Mouse (Mus musculus) embryonic stem cell, embryonic (primary cell): ENCODE results near the gene Adgrl1.

ENCODE experiments used
- CTCF ChIA-PET, 4 experiments: fragments of 300-600 bp in 2 of 4; fragments of 350-600 bp in 2 of 4; sonication (Branson Sonifier 250); formaldehyde crosslinking; loops; one replicate each; lab custom pipeline; 2022; ENCODE audit warnings: inconsistent platforms in 2 of 4; lab: Charles Lee
- POLR2A ChIA-PET, 4 experiments: fragments of 300-600 bp in 2 of 4; fragments of 350-600 bp in 2 of 4; sonication (Branson Sonifier 250); formaldehyde crosslinking; loops; one replicate each; lab custom pipeline; 2022; ENCODE audit warnings: antibody characterized with exemption in 4 of 4, inconsistent platforms in 1 of 4; lab: Charles Lee

Gene Adgrl1

DNA sequence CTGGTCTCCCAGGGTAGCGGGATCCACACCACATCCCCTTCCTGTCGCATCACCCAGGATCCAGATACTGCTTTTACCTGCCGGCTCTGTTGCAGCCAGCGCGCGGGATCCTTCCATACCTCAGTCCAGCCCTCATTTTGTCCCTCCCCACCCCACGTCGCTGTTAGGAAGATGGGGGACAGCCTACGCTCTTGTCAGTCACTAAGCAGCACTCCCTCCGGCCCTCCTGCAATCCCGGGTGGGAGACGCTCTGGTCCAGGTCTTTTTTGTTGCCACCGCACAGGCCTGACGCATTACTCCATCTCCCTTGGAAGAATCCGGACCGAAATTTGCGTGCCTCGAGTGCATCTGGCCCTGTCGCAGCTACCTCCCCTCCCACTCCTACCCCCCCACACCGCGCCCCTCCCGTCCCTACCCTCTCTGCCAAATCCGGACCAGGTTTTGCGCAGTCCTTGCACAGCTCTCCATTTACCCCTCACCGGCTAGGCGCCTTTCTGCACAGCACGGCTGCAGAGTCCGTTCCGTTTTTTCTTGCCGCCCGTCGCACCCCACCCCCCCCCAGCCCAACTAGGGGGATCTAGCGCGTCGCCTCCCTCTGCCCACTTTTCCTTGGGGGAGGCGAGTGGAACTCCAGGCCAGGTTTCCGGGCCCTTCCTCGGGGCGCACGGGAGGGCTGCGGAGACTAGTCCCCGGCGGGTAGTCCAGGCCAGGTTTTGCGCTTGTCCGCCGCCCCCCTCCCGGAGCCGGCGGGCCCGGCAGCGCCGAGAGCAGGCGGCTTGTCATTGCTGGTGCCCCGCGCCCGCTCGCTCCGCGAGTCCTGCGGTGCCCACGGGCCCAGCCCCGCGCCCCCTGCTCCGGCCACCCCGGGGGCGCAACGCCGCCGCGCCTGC lies at the start of gene Adgrl1:
Adgrl1 (plus strand) TSS at position 743 of the 890 bp plus-strand sequence.
- ChIA-PET CTCF (interaction anchor here in 3 of 4 experiments (0.5 to 2.2 kb wide), 12 partner anchors 15 to 1410 kb away, joined by 3 to 10 read pairs (median 3); partner anchors contain the start of genes Asf1b (in 1 of the 3), Gipc1 (in 1 of the 3) and Gm10644 (in 1 of the 3)), POLR2A (interaction anchor here (0.6 to 3.4 kb wide), 28 partner anchors 8 to 924 kb away, joined by 3 to 18 read pairs (median 4); partner anchors contain the start of genes Asf1b (in 1 of the 4), Ddx39 (in 1 of the 4), Gm10644 (in 1 of the 4) and Mri1 (in 1 of the 4))

DNA sequence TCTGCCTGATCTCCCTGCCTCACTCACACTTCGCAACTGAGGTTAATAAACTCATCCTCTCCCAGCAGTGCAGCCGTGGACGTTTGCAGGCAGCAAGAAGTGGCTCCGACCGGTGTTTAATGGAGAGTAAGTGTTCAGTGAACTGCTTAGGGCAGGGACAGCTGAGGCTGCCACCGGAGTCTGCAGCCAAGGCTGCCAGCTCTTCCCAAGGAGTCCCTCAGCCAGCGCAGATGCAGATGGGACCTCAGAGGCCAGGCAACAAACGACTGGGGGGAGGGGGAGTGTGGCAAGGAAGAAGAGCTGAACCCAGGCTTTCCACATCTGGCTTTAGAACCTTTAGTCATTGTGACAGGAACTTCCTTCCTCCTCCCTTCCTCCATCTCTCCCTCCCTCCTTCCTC lies 47.6 kb upstream of the Adgrl1 start:
- CTCF ChIA-PET = interaction anchor here in 3 of 4 experiments (0.6 to 2.1 kb wide), 8 partner anchors 9 to 232 kb away, joined by 3 to 8 read pairs (median 3); no protein-coding TSS in a partner anchor
- POLR2A ChIA-PET = interaction anchor here in 2 of 4 experiments (0.5 to 2.7 kb wide), 15 partner anchors 10 to 254 kb away, joined by 3 to 24 read pairs (median 4); partner anchors contain the start of genes Adgre5 (in 1 of the 2), Asf1b (in 1 of the 2) and Gm10644 (in 1 of the 2)

DNA sequence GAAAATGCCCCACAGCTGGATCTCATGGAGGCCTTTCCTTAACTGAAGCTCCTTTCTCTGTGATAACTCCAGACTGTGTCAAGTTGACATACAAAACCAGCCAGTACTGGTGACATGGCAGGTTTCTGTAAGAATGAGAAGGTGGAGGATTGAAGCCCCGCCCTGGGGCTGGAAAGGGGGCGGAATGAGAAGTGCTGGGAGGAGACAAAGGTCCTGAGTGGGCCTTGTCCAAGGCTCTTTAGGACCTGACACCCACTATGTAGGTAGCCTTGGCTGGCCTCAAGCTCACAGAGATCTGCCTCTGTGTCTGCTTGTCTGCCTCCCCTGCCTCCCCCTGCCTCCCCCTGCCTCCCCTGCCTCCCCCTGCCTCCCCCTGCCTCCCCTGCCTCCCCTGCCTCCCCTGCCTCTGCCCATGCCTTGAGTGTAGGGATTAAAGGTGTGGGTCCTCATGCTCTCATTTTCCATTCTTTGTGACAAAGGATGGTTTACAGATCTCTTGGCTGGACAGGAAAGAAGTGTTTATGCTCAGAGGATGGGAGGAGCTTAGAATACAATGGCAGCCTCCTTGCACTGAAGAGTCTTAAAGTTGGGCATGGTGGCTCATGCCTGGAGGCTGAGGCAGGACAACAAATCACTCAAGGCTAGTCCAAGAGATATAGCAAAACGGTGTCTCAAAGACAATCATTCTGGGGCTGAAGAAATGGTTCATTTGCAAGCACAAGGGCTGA lies 46.4 kb upstream of the Adgrl1 start:
- CTCF ChIA-PET = interaction anchor here in 3 of 4 experiments (0.7 to 2.1 kb wide), 5 partner anchors 22 to 102 kb away, joined by 3 to 8 read pairs (median 3); partner anchors contain the start of genes Asf1b (in 2 of the 3) and Gm10644 (in 2 of the 3)

DNA sequence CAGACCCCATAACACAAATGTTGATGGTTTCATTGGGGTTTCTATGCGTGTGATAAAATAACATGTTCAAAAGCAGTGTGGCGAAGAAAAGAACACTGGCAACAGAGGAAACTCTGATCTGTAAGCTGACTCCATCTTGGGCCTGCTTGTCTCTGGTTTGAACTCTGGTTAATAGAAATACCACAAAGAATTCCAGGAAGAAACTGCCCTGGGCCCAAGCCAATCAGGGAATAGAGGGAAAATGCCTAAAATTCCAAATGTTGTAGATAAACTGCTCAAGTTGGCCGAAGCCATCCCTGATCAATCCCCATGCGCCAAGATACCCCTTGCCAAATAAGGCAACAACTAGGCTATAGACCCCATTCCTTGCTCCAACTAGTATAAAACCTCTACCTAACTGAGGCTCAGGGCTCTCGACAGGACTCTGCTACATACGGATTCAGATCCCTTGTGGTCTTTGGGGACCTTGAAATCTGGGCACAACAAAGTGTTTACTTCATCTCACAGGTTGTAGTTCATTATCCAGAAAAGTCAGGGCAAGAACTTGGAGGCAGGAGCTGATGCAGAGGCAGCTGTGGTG lies 43.3 kb upstream of the Adgrl1 start:
- POLR2A ChIA-PET = interaction anchor here in 2 of 4 experiments (1.3 to 1.6 kb wide), 2 partner anchors 15 to 19 kb away, joined by 3 to 5 read pairs; no protein-coding TSS in a partner anchor
- CTCF ChIA-PET = no interaction called here

More for the DNA sequence above, 46.4 kb upstream of the Adgrl1 start:
- POLR2A ChIA-PET = interaction anchor here in 3 of 4 experiments (0.5 to 2.7 kb wide), 33 partner anchors 9 to 686 kb away, joined by 3 to 24 read pairs (median 4); partner anchors contain the start of genes Asf1b (in 2 of the 3), Ddx39 (in 2 of the 3) and Gm10644 (in 2 of the 3)

GRCm38 (mm10) chr8:83862439-83863268 lies 37.3 kb upstream of the Adgrl1 start:
- ChIA-PET POLR2A (interaction anchor here in 3 of 4 experiments (0.6 to 5.1 kb wide), 20 partner anchors 9 to 347 kb away, joined by 3 to 49 read pairs (median 3); partner anchors contain the start of genes 1700067K01Rik (in 1 of the 3), Asf1b (in 1 of the 3), Ddx39 (in 1 of the 3) and Gm10644 (in 1 of the 3)), CTCF (interaction anchor here in 2 of 4 experiments (0.6 to 1.2 kb wide), 8 partner anchors 11 to 268 kb away, joined by 3 to 11 read pairs (median 4); partner anchors contain the start of gene Asf1b (in 1 of the 2))

- ChIA-PET POLR2A (interaction anchor here (0.6 to 6.4 kb wide), 39 partner anchors 9 to 785 kb away, joined by 3 to 49 read pairs (median 4); partner anchors contain the start of genes Asf1b (in 3 of the 4), Gm10644 (in 3 of the 4), Adgrl1 (in 1 of the 4) and Dcaf15 (in 1 of the 4)), CTCF (interaction anchor here (0.6 to 2.5 kb wide), 20 partner anchors 17 to 1104 kb away, joined by 3 to 20 read pairs (median 4); partner anchors contain the start of genes Asf1b (in 2 of the 4), Gm10644 (in 1 of the 4) and Junb (in 1 of the 4))
Measured at GRCm38 (mm10) chr8:83874881-83875655, 24.8 kb upstream of the Adgrl1 start.

GRCm38 (mm10) chr8:83875656-83876040 lies 24.3 kb upstream of the Adgrl1 start:
- CTCF ChIA-PET = interaction anchor here (0.6 to 2.5 kb wide), 20 partner anchors 17 to 553 kb away, joined by 3 to 20 read pairs (median 6); partner anchors contain the start of genes Asf1b (in 2 of the 4) and Gm10644 (in 1 of the 4)
- POLR2A ChIA-PET = interaction anchor here in 3 of 4 experiments (0.7 to 6.4 kb wide), 39 partner anchors 11 to 627 kb away, joined by 3 to 49 read pairs (median 6); partner anchors contain the start of genes Asf1b (in 3 of the 3), Gm10644 (in 3 of the 3), Adgrl1 (in 1 of the 3) and Gipc1 (in 1 of the 3)

- ChIA-PET POLR2A (interaction anchor here (0.6 to 6.4 kb wide), 56 partner anchors 9 to 626 kb away, joined by 3 to 49 read pairs (median 4); partner anchors contain the start of genes Asf1b (in 3 of the 4), Gm10644 (in 3 of the 4), Adgrl1 (in 1 of the 4) and Gipc1 (in 1 of the 4)), CTCF (interaction anchor here (0.6 to 2.5 kb wide), 30 partner anchors 8 to 553 kb away, joined by 3 to 20 read pairs (median 4); partner anchors contain the start of genes Asf1b (in 2 of the 4) and Gm10644 (in 2 of the 4))
Measured at GRCm38 (mm10) chr8:83876080-83876837, 23.6 kb upstream of the Adgrl1 start.

GRCm38 (mm10) chr8:83876838-83877223 lies 23.1 kb upstream of the Adgrl1 start:
- ChIA-PET CTCF (interaction anchor here (0.6 to 2.5 kb wide), 22 partner anchors 8 to 94 kb away, joined by 3 to 20 read pairs (median 6); partner anchors contain the start of genes Asf1b (in 1 of the 4) and Gm10644 (in 1 of the 4)), POLR2A (interaction anchor here (0.6 to 6.4 kb wide), 44 partner anchors 9 to 552 kb away, joined by 3 to 49 read pairs (median 5); partner anchors contain the start of genes Asf1b (in 2 of the 4), Gm10644 (in 2 of the 4), Adgrl1 (in 1 of the 4) and Gipc1 (in 1 of the 4))

- POLR2A ChIA-PET = interaction anchor here in 2 of 4 experiments (0.6 to 1.4 kb wide), 2 partner anchors 103 to 1564 kb away, joined by 3 read pairs; no protein-coding TSS in a partner anchor
- CTCF ChIA-PET = interaction anchor here in 1 of 4 experiments (0.7 kb wide), 1 partner anchor 43 kb away, joined by 3 read pairs; no protein-coding TSS in a partner anchor
Measured at GRCm38 (mm10) chr8:83888409-83888808, 11.5 kb upstream of the Adgrl1 start.

DNA sequence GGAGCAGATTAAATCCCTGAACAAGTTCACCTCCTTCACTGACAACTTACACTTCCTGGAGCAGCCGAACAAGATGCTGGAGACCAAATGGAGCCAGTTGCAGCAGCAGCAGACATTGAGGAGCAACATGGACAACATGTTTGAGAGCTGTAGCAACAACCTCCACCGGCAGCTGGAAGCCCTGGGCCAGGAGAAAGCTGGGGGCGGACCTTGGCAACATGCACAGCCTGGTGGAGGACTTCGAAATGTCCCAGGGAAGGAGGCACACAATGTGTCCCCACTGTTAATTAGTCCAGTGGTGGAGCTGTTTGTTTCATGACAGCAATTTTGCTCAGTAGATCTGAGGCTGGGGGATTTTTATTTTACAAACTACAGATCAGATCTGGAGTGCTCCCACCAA lies 7.8 kb upstream of the Adgrl1 start:
- ChIA-PET POLR2A (interaction anchor here in 3 of 4 experiments (0.5 to 5.4 kb wide), 24 partner anchors 7 to 840 kb away, joined by 3 to 48 read pairs (median 4); partner anchors contain the start of genes Adgrl1 (in 1 of the 3), Asf1b (in 1 of the 3) and Gm10644 (in 1 of the 3)), CTCF (interaction anchor here (0.6 to 6.3 kb wide), 31 partner anchors 10 to 236 kb away, joined by 3 to 49 read pairs (median 5); partner anchors contain the start of gene Gm10644 (in 1 of the 4))

- ChIA-PET POLR2A (interaction anchor here in 3 of 4 experiments (0.8 to 5.4 kb wide), 17 partner anchors 9 to 173 kb away, joined by 3 to 48 read pairs (median 4); partner anchors contain the start of genes Asf1b (in 1 of the 3) and Gm10644 (in 1 of the 3)), CTCF (interaction anchor here (0.5 to 6.3 kb wide), 56 partner anchors 10 to 334 kb away, joined by 3 to 49 read pairs (median 5); partner anchors contain the start of genes Asf1b (in 2 of the 4) and Gm10644 (in 2 of the 4))
Measured at GRCm38 (mm10) chr8:83893915-83894314, 6.0 kb upstream of the Adgrl1 start.

DNA sequence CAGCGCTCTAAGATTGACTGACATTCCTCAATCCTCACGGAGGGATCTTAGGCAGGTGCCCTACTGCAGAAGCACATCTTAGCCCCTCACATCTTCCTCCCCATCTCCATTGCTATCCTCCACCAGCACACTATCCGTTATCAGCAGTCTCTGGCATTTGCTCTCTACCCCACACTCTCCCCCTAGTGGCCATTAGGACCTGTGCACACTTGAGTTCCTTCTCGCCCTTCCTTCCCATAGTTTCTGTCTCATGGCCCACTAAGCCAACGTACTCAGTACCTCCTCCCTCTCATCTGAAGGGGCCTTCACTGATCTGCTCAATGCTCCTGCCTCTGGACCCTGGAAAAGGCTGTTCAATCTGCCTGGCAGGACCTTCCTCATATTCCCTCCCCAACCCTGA lies 4.0 kb upstream of the Adgrl1 start:
- POLR2A ChIA-PET = interaction anchor here in 3 of 4 experiments (0.5 to 3.7 kb wide), 8 partner anchors 10 to 323 kb away, joined by 3 to 13 read pairs (median 3); partner anchors contain the start of gene Ddx39 (in 1 of the 3)
- CTCF ChIA-PET = interaction anchor here (0.6 to 6.3 kb wide), 17 partner anchors 10 to 289 kb away, joined by 3 to 40 read pairs (median 6); partner anchors contain the start of genes Asf1b (in 2 of the 4), Gm10644 (in 2 of the 4) and Nanos3 (in 1 of the 4)
